Mouse (Mus musculus) embryonic facial prominence, embryonic 15.5 days (tissue): ENCODE data around the gene Pdcd1lg2. TPM values are rescaled to one million over a fixed set of nuclear protein-coding genes. Genes with fewer than 3 reads are reported as not detected.
A peak's percentile ranks its signal among the peaks of the same experiment; 100 is the strongest.

Source experiments
- ATAC-seq: fragments of 200-750 bp; cut with Nextera tagmentation; 2 replicates; pipeline ENCODE4 v1.8.0; 2017; ENCODE audit warnings: low read depth, moderate TSS enrichment; ENCODE audit not compliant: insufficient number of reproducible peaks, low FRiP score, low TSS enrichment
- H3K27ac ChIP-seq: fragments of 300-500 bp; sonication (generic); replicated peaks from 2 replicates; pipeline ENCODE4 v1.5.1; 2015; ENCODE audit warnings: mild to moderate bottlenecking, inconsistent platforms
- H3K27me3 ChIP-seq: fragments of 300-500 bp; sonication (generic); 2 replicates; pipeline ENCODE4 v1.6.1; 2015; ENCODE audit warnings: inconsistent platforms
- H3K36me3 ChIP-seq: fragments of 300-500 bp; sonication (generic); 2 replicates; pipeline ENCODE4 v1.6.1; 2015; ENCODE audit warnings: mild to moderate bottlenecking, inconsistent platforms
- H3K4me1 ChIP-seq: fragments of 300-500 bp; sonication (generic); 2 replicates; pipeline ENCODE4 v1.6.1; 2015; ENCODE audit warnings: inconsistent platforms
- H3K4me2 ChIP-seq: fragments of 300-500 bp; sonication (generic); replicated peaks from 2 replicates; pipeline ENCODE4 v1.6.1; 2015; ENCODE audit warnings: mild to moderate bottlenecking, inconsistent platforms
- H3K4me3 ChIP-seq: fragments of 300-500 bp; sonication (generic); replicated peaks from 2 replicates; pipeline ENCODE4 v1.5.1; 2015; ENCODE audit warnings: mild to moderate bottlenecking, inconsistent platforms
- H3K9ac ChIP-seq: fragments of 300-500 bp; sonication (generic); 2 replicates; pipeline ENCODE4 v1.6.1; 2015; ENCODE audit warnings: inconsistent platforms
- H3K9me3 ChIP-seq: fragments of 300-500 bp; sonication (generic); replicated peaks from 2 replicates; pipeline ENCODE4 v1.6.1; 2016; ENCODE audit warnings: inconsistent platforms
- WGBS: fragments of 180-500 bp; shearing (Covaris S2); methylation state at CpG from one replicate; pipeline ENCODE4 v1.1.7; 2015; 5-methylcytosine and 5-hydroxymethylcytosine counted together
- polyA plus RNA-seq: library from polyadenylated mRNA; unstranded; fragments of >200 nt; fragmentation: Nextera tagmentation; extraction: Ambion mirVana; gene quantifications from 2 replicates; pipeline ENCODE4 v1.2.1, GENCODE M21; 2015

Pdcd1lg2 gene
- polyA plus RNA-seq, 1 experiment from 2014 or later = not detected

DNA sequence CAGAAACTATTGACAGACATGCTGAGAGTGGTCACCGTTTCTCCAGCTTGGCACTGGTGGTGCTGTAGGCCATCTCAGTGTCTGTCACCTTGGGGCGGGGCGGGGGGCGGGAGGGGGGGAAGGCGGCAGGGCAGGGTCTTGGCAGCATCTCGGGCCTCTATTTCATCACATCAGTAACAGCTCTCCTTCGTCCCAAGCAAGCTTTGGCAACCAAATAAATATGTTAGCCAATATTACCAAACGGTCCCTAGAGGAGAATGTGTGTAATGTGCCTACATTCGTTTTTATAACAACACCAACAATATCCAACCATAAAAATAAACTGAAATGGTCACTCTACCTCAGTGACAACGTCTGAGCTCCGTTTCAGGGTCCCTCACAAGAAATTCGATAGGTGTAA, 40.6 kb upstream of the Pdcd1lg2 start:
- ATAC-seq = no peak
- Histone ChIP-seq H3K4me3 (no peak overlapping the region), H3K4me1 (peaks cover 10% of the 10 kb centered on the region), H3K4me2 (no peak overlapping the region), H3K9ac (no peak overlapping the region), H3K27me3 (no peaks in the 10 kb centered on the region), H3K9me3 (no peaks in the 10 kb centered on the region), H3K36me3 (no peaks in the 10 kb centered on the region), H3K27ac (no peak overlapping the region)
- WGBS = 67% methylated on average over 12 of the region's 12 CpGs

DNA sequence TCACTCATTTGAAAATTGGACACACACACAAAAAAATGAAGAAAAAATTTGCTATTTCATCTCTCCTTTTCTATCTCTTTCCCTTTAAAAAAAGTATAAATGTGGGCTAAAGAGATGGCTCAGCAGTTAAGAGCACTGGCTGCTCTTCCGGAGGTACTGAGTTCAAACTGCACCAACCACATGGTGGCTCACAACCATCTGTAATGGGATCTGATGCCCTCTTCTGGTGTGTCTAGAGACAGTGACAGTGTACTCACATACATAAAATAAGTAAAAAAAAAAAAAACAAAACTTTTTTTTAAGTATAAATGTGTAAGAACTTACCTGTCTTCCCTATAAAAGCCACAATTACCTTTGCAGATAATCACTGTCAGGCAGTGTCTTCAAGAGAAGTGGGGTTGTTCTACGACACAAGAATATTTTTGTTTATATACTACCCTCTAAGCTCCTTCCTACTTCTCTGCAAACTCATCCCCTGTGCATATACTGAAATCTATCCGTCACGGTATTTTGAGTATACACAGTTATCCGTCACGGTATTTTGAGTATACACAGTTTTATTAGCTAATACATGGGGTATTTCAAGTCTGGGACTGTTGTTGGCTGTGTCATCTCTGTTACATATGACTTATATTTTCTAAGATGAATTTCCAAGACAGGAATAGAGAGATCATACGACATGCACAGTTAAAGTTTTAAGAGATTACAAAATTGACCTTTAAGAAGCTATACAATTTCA, 40.0 kb upstream of the Pdcd1lg2 start:
- no peaks in the 10 kb centered on the region for H3K27me3 ChIP-seq
- H3K4me3 ChIP-seq = no peak overlapping the region
- H3K9ac ChIP-seq = no peak overlapping the region
- H3K36me3 ChIP-seq = no peaks in the 10 kb centered on the region
- peaks cover 10% of the 10 kb centered on the region for H3K4me1 ChIP-seq
- WGBS = 84% methylated on average over 7 of the region's 7 CpGs
- H3K9me3 ChIP-seq = no peaks in the 10 kb centered on the region
- H3K27ac ChIP-seq = no peak overlapping the region
- no peak overlapping the region for H3K4me2 ChIP-seq
- ATAC-seq = no peak

DNA sequence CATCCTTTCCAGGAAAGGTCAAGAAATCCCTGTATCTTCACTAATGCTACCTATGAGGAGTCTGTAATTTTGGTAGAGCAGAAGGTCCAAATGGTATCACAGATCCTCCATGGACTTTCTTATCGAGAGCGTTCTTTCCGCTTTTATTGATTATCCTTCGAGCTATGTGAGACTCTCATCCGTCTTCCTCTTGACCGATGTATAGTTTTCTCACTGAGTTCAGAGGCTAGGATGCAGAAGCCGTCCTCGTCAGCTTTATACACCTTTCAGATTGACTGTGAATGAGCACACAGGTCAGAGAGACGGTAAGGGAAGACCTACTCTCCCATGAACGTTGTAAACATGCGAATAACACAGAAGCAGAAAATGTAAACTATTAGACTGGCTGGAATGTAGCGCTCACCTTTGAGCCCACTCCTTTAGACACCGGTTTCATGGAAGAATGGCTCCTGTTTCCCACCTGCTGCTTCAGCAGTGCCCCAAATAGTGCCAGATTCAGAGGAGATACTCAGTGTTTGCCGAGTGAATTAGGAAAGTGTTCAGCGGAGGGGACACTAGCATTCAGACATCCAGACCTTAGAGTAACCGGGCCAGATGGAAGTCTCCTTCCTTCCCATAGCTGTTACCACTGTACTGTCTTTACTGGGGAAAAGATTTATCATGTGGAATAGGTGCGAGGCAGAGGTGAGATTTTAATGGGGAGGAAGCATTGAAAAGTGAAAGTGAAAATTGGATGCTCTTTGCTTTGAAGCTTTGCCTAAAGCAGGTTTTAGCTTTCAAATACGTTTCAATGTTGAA, 39.2 kb upstream of the Pdcd1lg2 start:
- H3K27me3 ChIP-seq = no peaks in the 10 kb centered on the region
- 79% methylated on average over 18 of the region's 18 CpGs for WGBS
- no peaks in the 10 kb centered on the region for H3K9me3 ChIP-seq
- H3K36me3 ChIP-seq = no peaks in the 10 kb centered on the region
- peaks cover 10% of the 10 kb centered on the region for H3K4me1 ChIP-seq
- H3K4me2 ChIP-seq = peak overlapping the region; percentile 23; the same call in 1 of the 2 replicates
- peak overlapping the region; percentile 31; the same call in 1 of the 2 replicates for H3K27ac ChIP-seq
- no peak for ATAC-seq
- no peak overlapping the region for H3K9ac ChIP-seq
- no peak overlapping the region for H3K4me3 ChIP-seq

DNA sequence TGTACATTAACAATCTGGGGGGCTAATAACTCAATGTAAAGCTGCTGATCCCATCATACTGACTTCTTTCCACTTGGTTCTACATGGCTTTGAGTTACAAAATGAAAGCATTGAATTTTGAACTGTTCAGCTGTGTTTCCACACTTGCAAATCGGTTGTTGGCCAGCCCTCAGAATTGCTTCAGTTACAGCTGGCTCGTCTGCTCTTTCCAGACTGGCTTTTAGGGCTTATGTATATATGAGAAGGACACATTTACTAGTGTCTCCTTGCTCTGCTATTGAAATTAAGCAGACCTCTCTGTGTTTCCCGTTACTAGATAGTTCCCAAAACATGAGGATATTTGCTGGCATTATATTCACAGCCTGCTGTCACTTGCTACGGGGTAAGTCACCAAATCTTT, 38.6 kb upstream of the Pdcd1lg2 start:
- no peaks in the 10 kb centered on the region for H3K27me3 ChIP-seq
- 41% methylated on average over 4 of the region's 4 CpGs for WGBS
- H3K4me2 ChIP-seq = peak overlapping the region; percentile 23; the same call in 1 of the 2 replicates
- H3K36me3 ChIP-seq = no peaks in the 10 kb centered on the region
- no peak overlapping the region for H3K4me3 ChIP-seq
- ATAC-seq = no peak
- H3K4me1 ChIP-seq = peaks cover 7% of the 10 kb centered on the region
- no peaks in the 10 kb centered on the region for H3K9me3 ChIP-seq
- peak overlapping the region; percentile 31; the same call in 1 of the 2 replicates for H3K27ac ChIP-seq
- no peak overlapping the region for H3K9ac ChIP-seq

DNA sequence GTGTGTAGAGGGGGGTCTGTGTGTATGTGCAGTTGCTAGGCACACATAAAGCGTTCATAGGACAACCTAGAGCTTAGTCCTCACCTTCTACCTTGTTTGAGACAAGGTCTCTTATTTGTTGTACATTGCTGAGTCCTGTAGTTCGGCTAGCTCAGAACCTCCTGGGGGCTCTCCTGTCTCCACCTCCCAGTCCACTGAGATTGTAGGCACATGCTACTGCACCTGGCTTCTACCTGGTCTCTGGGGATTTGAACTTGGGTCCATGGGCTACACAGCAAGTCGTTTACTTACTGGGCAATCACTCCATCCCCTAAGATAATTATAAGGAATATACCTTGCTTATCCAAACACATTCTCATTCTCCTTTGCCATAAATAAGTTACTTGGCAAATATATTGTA, 38.1 kb upstream of the Pdcd1lg2 start:
- Histone ChIP-seq H3K36me3 (no peaks in the 10 kb centered on the region), H3K4me3 (no peak overlapping the region), H3K4me1 (peaks cover 7% of the 10 kb centered on the region), H3K4me2 (no peak overlapping the region), H3K27me3 (no peaks in the 10 kb centered on the region), H3K27ac (0 out of 2 replicates have a peak overlapping the region, but pooled peaks have one; percentile 31), H3K9me3 (no peaks in the 10 kb centered on the region), H3K9ac (no peak overlapping the region)
- 81% methylated on average over 3 of the region's 3 CpGs for WGBS
- no peak for ATAC-seq

DNA sequence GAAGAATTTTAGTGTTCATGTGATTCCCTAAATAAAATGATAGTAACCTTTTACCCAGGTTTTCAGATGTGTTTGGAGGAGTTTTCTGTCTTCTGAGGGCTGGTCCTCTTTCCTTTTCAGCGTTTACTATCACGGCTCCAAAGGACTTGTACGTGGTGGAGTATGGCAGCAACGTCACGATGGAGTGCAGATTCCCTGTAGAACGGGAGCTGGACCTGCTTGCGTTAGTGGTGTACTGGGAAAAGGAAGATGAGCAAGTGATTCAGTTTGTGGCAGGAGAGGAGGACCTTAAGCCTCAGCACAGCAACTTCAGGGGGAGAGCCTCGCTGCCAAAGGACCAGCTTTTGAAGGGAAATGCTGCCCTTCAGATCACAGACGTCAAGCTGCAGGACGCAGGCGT, 37.3 kb upstream of the Pdcd1lg2 start:
- Histone ChIP-seq H3K9ac (no peak overlapping the region), H3K4me2 (peak overlapping the region; percentile 25; the same call in 1 of the 2 replicates), H3K4me3 (no peak overlapping the region)

DNA sequence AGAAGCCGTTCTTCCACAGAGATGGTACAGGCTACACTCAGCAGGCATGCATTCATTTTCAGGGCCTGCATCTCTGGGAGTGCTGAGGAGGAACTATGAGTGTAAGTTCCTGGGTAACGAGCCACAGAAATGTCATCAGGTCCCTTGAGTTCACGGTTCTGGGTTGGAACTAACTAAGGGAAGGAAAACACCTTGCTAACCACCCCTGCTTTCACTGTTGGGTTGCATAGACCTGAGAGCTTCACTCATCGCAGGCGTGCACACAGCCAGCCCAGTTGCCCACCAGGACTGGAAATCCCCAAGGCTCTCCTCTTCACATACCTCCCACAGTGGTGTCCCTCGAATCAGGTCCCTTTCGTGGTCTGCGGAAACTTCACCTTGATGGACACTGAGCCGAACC, 35.8 kb upstream of the Pdcd1lg2 start:
- ATAC-seq = no peak
- no peak overlapping the region for H3K4me2 ChIP-seq
- no peaks in the 10 kb centered on the region for H3K9me3 ChIP-seq
- H3K4me3 ChIP-seq = no peak overlapping the region
- peaks cover 7% of the 10 kb centered on the region for H3K4me1 ChIP-seq
- no peak overlapping the region for H3K27ac ChIP-seq
- H3K9ac ChIP-seq = no peak overlapping the region
- H3K36me3 ChIP-seq = no peaks in the 10 kb centered on the region
- H3K27me3 ChIP-seq = no peaks in the 10 kb centered on the region
- WGBS = 91% methylated on average over 9 of the region's 9 CpGs

More for the DNA sequence above, 37.3 kb upstream of the Pdcd1lg2 start:
- no peak overlapping the region for H3K27ac ChIP-seq
- H3K36me3 ChIP-seq = no peaks in the 10 kb centered on the region
- no peaks in the 10 kb centered on the region for H3K27me3 ChIP-seq
- WGBS = 43% methylated on average over 11 of the region's 11 CpGs
- peaks cover 7% of the 10 kb centered on the region for H3K4me1 ChIP-seq
- no peak for ATAC-seq
- H3K9me3 ChIP-seq = no peaks in the 10 kb centered on the region

DNA sequence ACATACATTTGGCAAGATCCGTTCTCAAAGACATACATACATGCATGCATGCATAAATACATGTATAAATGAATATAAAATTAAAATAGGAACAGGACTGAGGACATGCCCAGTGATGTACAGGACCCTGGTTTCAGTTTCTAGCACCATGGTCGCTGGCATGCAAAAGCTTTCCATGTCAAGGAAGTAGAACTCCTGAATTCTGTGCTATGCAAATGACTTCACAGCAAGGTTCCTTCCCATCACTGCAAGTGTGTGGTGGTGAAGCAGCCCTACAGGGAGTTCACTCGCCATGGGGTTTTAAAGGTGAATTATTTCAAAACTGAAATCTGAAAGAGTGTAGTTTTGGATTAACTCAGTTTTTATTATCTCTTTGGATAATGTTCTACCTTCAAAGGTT, 34.3 kb upstream of the Pdcd1lg2 start:
- ATAC-seq = no peak
- 80% methylated on average over 3 of the region's 3 CpGs for whole genome bisulfite sequencing
- no peaks in the 10 kb centered on the region for H3K27me3 ChIP-seq
- no peak overlapping the region for H3K27ac ChIP-seq
- H3K4me1 ChIP-seq = peaks cover 7% of the 10 kb centered on the region
- H3K4me3 ChIP-seq = no peak overlapping the region
- H3K36me3 ChIP-seq = no peaks in the 10 kb centered on the region
- no peak overlapping the region for H3K9ac ChIP-seq
- H3K4me2 ChIP-seq = no peak overlapping the region
- no peaks in the 10 kb centered on the region for H3K9me3 ChIP-seq

DNA sequence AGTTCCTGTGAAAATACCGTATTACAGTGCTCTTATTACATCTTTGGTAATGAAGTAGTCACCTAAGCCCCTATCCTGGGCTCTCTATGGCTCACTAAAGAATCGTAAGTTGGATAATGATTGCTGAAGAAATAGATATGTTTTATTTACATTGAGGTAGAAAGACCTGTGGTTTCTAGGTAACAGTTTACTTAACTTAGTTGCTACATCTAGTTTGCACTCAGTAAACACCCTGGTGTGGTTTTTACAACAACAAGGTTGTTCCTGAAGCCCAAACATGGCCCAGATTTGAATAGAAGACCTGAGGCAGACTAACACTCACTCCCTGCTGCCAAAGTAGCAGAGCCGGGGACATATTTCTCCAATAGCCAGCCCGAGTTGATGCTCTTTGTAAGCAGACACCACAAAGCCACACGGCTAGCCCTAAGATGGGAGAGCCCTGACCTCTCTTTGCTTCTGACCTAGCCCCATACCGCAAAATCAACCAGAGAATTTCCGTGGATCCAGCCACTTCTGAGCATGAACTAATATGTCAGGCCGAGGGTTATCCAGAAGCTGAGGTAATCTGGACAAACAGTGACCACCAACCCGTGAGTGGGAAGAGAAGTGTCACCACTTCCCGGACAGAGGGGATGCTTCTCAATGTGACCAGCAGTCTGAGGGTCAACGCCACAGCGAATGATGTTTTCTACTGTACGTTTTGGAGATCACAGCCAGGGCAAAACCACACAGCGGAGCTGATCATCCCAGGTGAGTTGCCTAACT, 30.7 kb upstream of the Pdcd1lg2 start:
- no peak overlapping the region for H3K4me2 ChIP-seq
- H3K36me3 ChIP-seq = no peaks in the 10 kb centered on the region
- ATAC-seq = no peak
- 85% methylated on average over 14 of the region's 14 CpGs for WGBS
- no peaks in the 10 kb centered on the region for H3K27me3 ChIP-seq
- no peak overlapping the region for H3K4me3 ChIP-seq
- H3K9ac ChIP-seq = no peak overlapping the region
- H3K27ac ChIP-seq = no peak overlapping the region
- no peaks in the 10 kb centered on the region for H3K4me1 ChIP-seq
- no peaks in the 10 kb centered on the region for H3K9me3 ChIP-seq

DNA sequence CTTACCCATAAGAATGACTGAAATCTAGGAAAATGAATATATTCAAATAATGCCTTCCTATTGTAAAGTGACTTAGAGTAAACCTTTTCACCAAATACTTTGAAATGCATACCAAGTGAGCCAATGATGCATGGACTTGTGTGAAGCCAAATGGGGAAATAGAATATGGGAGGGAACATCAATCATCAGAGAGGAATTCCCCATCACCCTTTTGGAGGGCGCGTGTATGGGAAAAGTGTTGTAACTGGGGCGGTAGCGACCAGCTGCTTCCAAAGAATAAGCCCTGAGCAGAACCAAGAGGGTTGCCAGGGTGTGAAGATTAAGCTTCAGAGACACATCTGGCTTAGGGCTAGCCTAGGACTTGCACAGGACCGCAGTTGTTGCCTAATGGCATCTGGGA, 27.4 kb upstream of the Pdcd1lg2 start:
- ATAC-seq = no peak
- no peaks in the 10 kb centered on the region for H3K9me3 ChIP-seq
- no peaks in the 10 kb centered on the region for H3K27me3 ChIP-seq
- no peak overlapping the region for H3K9ac ChIP-seq
- no peak overlapping the region for H3K4me2 ChIP-seq
- no peak overlapping the region for H3K4me3 ChIP-seq
- no peaks in the 10 kb centered on the region for H3K36me3 ChIP-seq
- H3K27ac ChIP-seq = no peak overlapping the region
- no peaks in the 10 kb centered on the region for H3K4me1 ChIP-seq
- 91% methylated on average over 5 of the region's 5 CpGs for WGBS

DNA sequence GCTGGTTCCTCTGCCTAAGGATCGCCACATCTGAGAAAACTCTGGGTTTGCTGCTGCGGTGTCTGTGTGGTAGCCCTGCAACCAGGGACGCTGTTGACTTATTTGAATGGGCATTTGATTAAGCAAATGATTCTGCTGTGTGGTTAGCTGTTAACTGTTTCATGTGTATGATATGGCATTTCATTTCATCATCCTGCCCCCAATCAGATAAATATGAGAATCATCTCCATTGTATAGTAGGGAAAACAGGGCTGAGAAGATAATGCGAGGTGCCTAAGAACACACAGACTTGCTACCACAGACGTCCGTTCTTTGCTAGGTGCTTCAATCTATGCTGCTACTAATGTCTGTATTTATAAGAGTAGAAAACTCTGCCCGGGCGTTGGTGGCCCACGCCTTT, 26.3 kb upstream of the Pdcd1lg2 start:
- Histone ChIP-seq H3K9ac (no peak overlapping the region), H3K9me3 (no peaks in the 10 kb centered on the region), H3K4me3 (no peak overlapping the region), H3K4me1 (no peaks in the 10 kb centered on the region), H3K4me2 (no peak overlapping the region), H3K27ac (no peak overlapping the region), H3K36me3 (no peaks in the 10 kb centered on the region), H3K27me3 (no peaks in the 10 kb centered on the region)
- WGBS = 78% methylated on average over 9 of the region's 9 CpGs
- no peak for ATAC-seq
